Mouse (Mus musculus): ENCODE measurements around the gene Ddx39b. TPM values are rescaled to one million over a fixed set of nuclear protein-coding genes. Genes with fewer than 3 reads are reported as not detected.
"Not testable (repeated sequence)": the region's sequence is repeated elsewhere in the genome, so short reads cannot be mapped to it uniquely, and the experiment has no call there.

Gene Ddx39b
- total RNA-seq, 2 experiments from 2014 or later, result 115 to 166 TPM

- ATAC-seq (ENCODE audit: poor library complexity, severe bottlenecking), result peak; percentile 36
These were observed 22.9 kb upstream of the Ddx39b start for GRCm38 (mm10) chr17:35218516-35219193.

- ATAC-seq (ENCODE audit: poor library complexity, severe bottlenecking), result peak; percentile 68
These were observed 21.9 kb upstream of the Ddx39b start for GRCm38 (mm10) chr17:35219601-35220041.

- peak; percentile 11; the same call in 1 of the 2 replicates for ATAC-seq (ENCODE audit: poor library complexity, severe bottlenecking)
These were observed 21.2 kb upstream of the Ddx39b start, which contains the start of gene Gm16181 for GRCm38 (mm10) chr17:35220156-35220952. Gene Gm16181 (plus strand): TSS chr17:35220834.

- peak; percentile 59 for ATAC-seq (ENCODE audit: poor library complexity, severe bottlenecking)
These were observed 19.2 kb upstream of the Ddx39b start for GRCm38 (mm10) chr17:35222299-35222698.

- no peak for ATAC-seq (ENCODE audit: poor library complexity, severe bottlenecking)
These were observed 16.9 kb upstream of the Ddx39b start for GRCm38 (mm10) chr17:35224641-35225040.

GRCm38 (mm10) chr17:35225456-35225855, 16.1 kb upstream of the Ddx39b start:
- ATAC-seq (ENCODE audit: poor library complexity, severe bottlenecking), result no peak

GRCm38 (mm10) chr17:35226561-35227046, 14.9 kb upstream of the Ddx39b start:
- ATAC-seq (ENCODE audit: poor library complexity, severe bottlenecking), result no peak

GRCm38 (mm10) chr17:35231022-35231421, 10.5 kb upstream of the Ddx39b start:
- ATAC-seq (ENCODE audit: poor library complexity, severe bottlenecking), result peak; percentile 63

- ATAC-seq (ENCODE audit: poor library complexity, severe bottlenecking), result peak; percentile 31
These were observed 9.5 kb upstream of the Ddx39b start for GRCm38 (mm10) chr17:35232043-35232442.

GRCm38 (mm10) chr17:35232659-35233058, 8.9 kb upstream of the Ddx39b start:
- ATAC-seq (ENCODE audit: poor library complexity, severe bottlenecking), result no peak

- no peak for ATAC-seq (ENCODE audit: poor library complexity, severe bottlenecking)
These were observed 8.2 kb upstream of the Ddx39b start, which contains the start of gene Atp6v1g2 for GRCm38 (mm10) chr17:35233114-35233980. Gene Atp6v1g2 (plus strand): TSS chr17:35233660.

- ATAC-seq (ENCODE audit: poor library complexity, severe bottlenecking), result not testable (repeated sequence)
These were observed 7.5 kb upstream of the Ddx39b start for GRCm38 (mm10) chr17:35234090-35234489.

- no peak for ATAC-seq (ENCODE audit: poor library complexity, severe bottlenecking)
These were observed 6.6 kb upstream of the Ddx39b start for GRCm38 (mm10) chr17:35234903-35235302.

GRCm38 (mm10) chr17:35235614-35236389, 5.7 kb upstream of the Ddx39b start, which contains the start of gene Nfkbil1:
Gene Nfkbil1 (minus strand): TSS chr17:35235792.
- ATAC-seq (ENCODE audit: poor library complexity, severe bottlenecking), result peak; percentile 69

GRCm38 (mm10) chr17:35236390-35236746, 5.2 kb upstream of the Ddx39b start:
- peak; percentile 70 for ATAC-seq (ENCODE audit: poor library complexity, severe bottlenecking)

GRCm38 (mm10) chr17:35236996-35237395, 4.5 kb upstream of the Ddx39b start:
- no peak for ATAC-seq (ENCODE audit: poor library complexity, severe bottlenecking)

- ATAC-seq (ENCODE audit: poor library complexity, severe bottlenecking), result no peak
These were observed 4.0 kb upstream of the Ddx39b start for GRCm38 (mm10) chr17:35237504-35237903.

GRCm38 (mm10) chr17:35239700-35240099, 1.8 kb upstream of the Ddx39b start:
- no peak for ATAC-seq (ENCODE audit: poor library complexity, severe bottlenecking)

GRCm38 (mm10) chr17:35240384-35241304, 902 bp upstream of the Ddx39b start:
- no peak for ATAC-seq (ENCODE audit: poor library complexity, severe bottlenecking)
